In the genomic region with DNA sequence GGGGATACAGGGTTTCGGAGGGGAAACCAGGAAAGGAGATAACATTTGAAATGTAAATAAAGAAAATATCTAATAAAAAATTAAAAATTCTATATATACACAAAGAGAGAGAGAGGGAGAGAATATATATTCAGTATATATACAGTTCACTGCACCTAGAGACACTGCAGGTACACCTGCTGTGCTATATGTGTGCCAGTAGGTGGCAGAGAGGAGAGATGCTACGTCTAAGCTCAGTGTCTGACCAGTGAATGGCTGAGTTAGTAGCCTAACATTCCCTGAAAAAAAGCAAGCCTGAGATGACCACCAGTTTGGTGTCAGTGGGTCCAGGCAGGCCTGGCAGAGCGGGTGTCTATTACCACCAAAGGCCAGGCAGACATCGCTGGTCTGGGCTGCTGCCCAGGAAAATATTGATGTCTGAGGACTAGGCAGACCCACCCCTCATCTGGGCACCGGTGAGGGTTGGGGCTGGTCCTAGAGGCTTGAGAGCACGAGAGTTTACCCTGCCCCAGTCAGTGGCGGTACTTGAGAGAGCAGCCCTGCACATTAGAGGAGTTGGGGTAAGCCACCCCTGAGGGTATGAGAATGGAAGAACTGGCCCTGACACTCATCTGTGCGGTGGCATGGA, we compare ENCODE assay signal across 8 mouse cellular contexts. TPM values are rescaled to one million over a fixed set of nuclear protein-coding genes. Genes with fewer than 3 reads are reported as not detected.
DNase-seq lines count a peak whose midpoint lies in the region; ATAC-seq and TF ChIP-seq lines count a peak whose summit lies in the region.

No protein-coding gene starts in this region.

- H3K9ac ChIP-seq in ES-E14 (ENCODE audit: insufficient read depth, low read depth, low read length, poor library complexity, severe bottlenecking), result no peak overlapping the region
- H3K9ac ChIP-seq in forebrain, postnatal 0 days, result no peak overlapping the region

- peak; percentile 45 for TF ChIP-seq CTCF in forebrain, postnatal 0 days (IDR thresholded peaks at IDR 0.05; ENCODE audit: low read depth)

- no peaks in the 10 kb centered on the region for H3K27me3 ChIP-seq in forebrain, postnatal 0 days (ENCODE audit: insufficient read depth, low read length)

- DNase-seq in kidney, adult 18-20 months, result peak; percentile 16
- DNase-seq in kidney, adult 11 months, result no peak
- DNase-seq in ES-E14 (ENCODE audit: low read depth, low spot score), result peak; percentile 19
- DNase-seq in forebrain, postnatal 0 days, result no peak
- no peak for DNase-seq in spleen, adult 18-20 months
- no peak for DNase-seq in natural killer cell, adult 2 months (ENCODE audit: low spot score in 2 of 2)
- no peak for DNase-seq in cerebellum, adult 8-10 months

- no peaks in the 10 kb centered on the region for H3K36me3 ChIP-seq in ES-E14 (ENCODE audit: control insufficient read depth, insufficient read depth, low read length, poor library complexity, severe bottlenecking)
- H3K36me3 ChIP-seq in forebrain, postnatal 0 days (ENCODE audit: insufficient read depth), result no peaks in the 10 kb centered on the region

- no peaks in the 10 kb centered on the region for H3K9me3 ChIP-seq in ES-E14 (ENCODE audit: control insufficient read depth, insufficient read depth, low read depth, low read length)
- no peaks in the 10 kb centered on the region for H3K9me3 ChIP-seq in forebrain, postnatal 0 days (ENCODE audit: low read length)

- no peak overlapping the region for H3K27ac ChIP-seq in ES-E14 (ENCODE audit: insufficient read depth, low read depth, low read length, poor library complexity, severe bottlenecking)
- H3K27ac ChIP-seq in forebrain, postnatal 0 days (ENCODE audit: low read depth, low read length), result no peak overlapping the region

- no peaks in the 10 kb centered on the region for H3K4me1 ChIP-seq in ES-E14 (ENCODE audit: control insufficient read depth in 2 of 2, insufficient read depth in 2 of 2, low read length in 2 of 2, poor library complexity in 1 of 2)
- no peaks in the 10 kb centered on the region for H3K4me1 ChIP-seq in forebrain, postnatal 0 days (ENCODE audit: insufficient read depth)

- WGBS in forebrain, postnatal 0 days, result 70% methylated on average over 8 of the region's 8 CpGs

- peak overlapping the region in 1 of 2 experiments; percentile 30; a peak in 1 of 4 replicates for H3K4me3 ChIP-seq in ES-E14 (ENCODE audit: insufficient read depth in 1 of 2, low read depth in 1 of 2, low read length in 2 of 2, poor library complexity in 1 of 2, severe bottlenecking in 1 of 2)
- H3K4me3 ChIP-seq in forebrain, postnatal 0 days (ENCODE audit: low read depth, low read length), result no peak overlapping the region

- no peak overlapping the region for H3K4me2 ChIP-seq in forebrain, postnatal 0 days (ENCODE audit: low read depth)

- ATAC-seq in forebrain, postnatal 0 days, result peak; percentile 25; the same call in 1 of the 2 replicates
- ATAC-seq in megakaryocyte, adult 5-6 weeks (ENCODE audit: poor library complexity, severe bottlenecking), result peak; percentile 69

- in situ Hi-C loops in ES-E14 (cut with MboI; ENCODE audit: low sequenced_read_pairs in 2 of 2, unreplicated experiment in 2 of 2), result no loop called here

TF ChIP-seq in ES-E14, 5 proteins besides CTCF, POLR2A, EP300 and RAD21:
- TF ChIP-seq MAFK (IDR thresholded peaks at IDR 0.05; ENCODE audit: insufficient read depth, low read depth, low read length) (no peak), ZNF384 (IDR thresholded peaks at IDR 0.05; ENCODE audit: low read depth, low read length) (no peak), HCFC1 (IDR thresholded peaks at IDR 0.05; ENCODE audit: borderline replicate concordance, insufficient read depth, low read length) (no peak), ZC3H11A (IDR thresholded peaks at IDR 0.05; ENCODE audit: borderline replicate concordance, low read depth, low read length) (peak; percentile 56; the same call in 1 of the 2 replicates), CHD2 (IDR thresholded peaks at IDR 0.05; ENCODE audit: low read depth, low read length) (no peak)

RNA-seq across cellular contexts. Expression of a gene that starts 18.1 kb away (rescaled TPM):
- not detected in 2 replicates for total RNA-seq in ES-E14 (2012; rRNA removed)
- total RNA-seq in forebrain, postnatal 0 days (2014; rRNA removed), result 0.14 and 0.15 TPM in 2 replicates
- 0.10 and 0.34 TPM in 2 replicates for polyA plus RNA-seq in forebrain, postnatal 0 days (2015; fragmentation: Nextera tagmentation; extraction: Ambion mirVana)
- total RNA-seq in megakaryocyte, adult 5-6 weeks (2015), result not detected in 2 replicates
- not detected in 2 replicates for total RNA-seq in megakaryocyte, adult 5-6 weeks (2017)

Comparison
In these comparisons a context has a peak if more than half of its experiments do, and no peak if none do; other contexts are left out.
1. DNase-seq: peak in kidney, adult 18-20 months (single experiment) and ES-E14 (single experiment); none in kidney, adult 11 months (single experiment), forebrain, postnatal 0 days (single experiment), spleen, adult 18-20 months (0 of 2), natural killer cell, adult 2 months (0 of 2) and cerebellum, adult 8-10 months (single experiment).